Mouse (Mus musculus) spleen, postnatal 14 days (tissue): ENCODE measurements around the gene Prps1.
A peak's percentile ranks its signal among the peaks of the same experiment; 100 is the strongest.
"Not testable (repeated sequence)": the region's sequence is repeated elsewhere in the genome, so short reads cannot be mapped to it uniquely, and the experiment has no call there.

Source experiments
- DNase-seq, 2 experiments: peaks; one replicate each; pipeline ENCODE4 v3.0.0; 2021 to 2022; ENCODE audit warnings: low spot score in 2 of 2

Gene Prps1

DNA sequence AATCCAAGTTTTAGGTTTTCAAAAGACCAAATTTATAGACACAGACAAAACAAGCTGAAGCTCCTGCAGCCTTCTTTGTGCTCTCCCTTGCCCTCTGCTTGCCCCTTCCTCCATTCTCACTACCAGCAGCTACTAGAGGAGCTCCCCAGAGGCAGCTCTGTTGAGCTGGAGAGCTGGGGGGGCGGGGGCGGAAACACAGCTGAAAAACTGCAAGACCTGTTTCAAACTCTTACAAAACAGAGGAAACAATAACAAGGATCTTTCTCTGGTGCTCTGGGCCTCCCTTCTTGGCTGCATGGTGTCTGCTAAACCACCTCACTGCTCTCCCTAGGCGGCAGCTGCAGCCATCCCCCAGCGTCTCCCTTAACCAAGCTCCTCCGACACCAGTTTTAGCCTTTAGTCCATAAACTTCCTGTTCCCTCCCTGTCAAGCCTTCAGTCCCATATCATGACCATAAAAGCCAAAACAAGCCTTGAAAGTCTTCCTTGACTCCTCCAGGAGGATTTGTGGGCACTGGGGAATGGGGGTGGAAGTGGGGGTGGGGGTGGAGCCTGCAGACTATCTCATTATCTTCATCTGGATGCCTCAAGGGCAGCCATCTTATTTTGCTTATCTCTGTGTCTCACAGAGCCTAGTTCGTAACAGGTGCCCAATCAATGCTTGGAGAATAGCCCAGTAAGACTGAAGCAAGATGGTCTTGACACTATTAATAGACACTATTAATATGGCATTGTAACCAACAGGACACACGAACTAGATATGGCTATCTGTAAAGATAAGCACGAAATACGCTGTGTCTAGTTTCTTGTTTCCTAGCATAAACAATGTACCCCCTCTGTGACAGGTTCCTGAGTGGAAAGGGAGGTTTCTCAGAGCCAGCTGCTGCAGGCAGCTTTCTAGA, 45.2 kb downstream of the Prps1 start:
- DNase-seq: no peak

DNA sequence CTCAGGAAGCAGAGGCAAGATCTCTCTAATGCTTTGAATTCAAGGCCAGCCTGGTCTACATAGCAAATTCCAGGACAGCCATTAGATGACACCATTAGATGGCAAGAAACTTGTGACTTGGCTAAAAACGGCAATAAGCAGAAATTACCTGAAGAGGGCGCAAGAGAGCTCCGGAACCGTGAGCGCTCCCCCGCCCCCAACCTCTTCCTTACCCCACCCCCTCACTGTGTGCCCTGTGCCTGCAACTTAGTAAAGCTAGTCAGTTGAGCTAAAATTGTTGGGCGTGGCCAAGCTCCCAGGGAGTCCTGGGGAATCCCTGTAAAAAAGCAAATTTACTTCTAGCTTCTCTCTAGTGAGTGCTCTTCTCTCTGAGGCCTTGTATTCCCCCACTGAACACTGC, 47.5 kb downstream of the Prps1 start:
- DNase-seq: peak; percentile 47 to 60

DNA sequence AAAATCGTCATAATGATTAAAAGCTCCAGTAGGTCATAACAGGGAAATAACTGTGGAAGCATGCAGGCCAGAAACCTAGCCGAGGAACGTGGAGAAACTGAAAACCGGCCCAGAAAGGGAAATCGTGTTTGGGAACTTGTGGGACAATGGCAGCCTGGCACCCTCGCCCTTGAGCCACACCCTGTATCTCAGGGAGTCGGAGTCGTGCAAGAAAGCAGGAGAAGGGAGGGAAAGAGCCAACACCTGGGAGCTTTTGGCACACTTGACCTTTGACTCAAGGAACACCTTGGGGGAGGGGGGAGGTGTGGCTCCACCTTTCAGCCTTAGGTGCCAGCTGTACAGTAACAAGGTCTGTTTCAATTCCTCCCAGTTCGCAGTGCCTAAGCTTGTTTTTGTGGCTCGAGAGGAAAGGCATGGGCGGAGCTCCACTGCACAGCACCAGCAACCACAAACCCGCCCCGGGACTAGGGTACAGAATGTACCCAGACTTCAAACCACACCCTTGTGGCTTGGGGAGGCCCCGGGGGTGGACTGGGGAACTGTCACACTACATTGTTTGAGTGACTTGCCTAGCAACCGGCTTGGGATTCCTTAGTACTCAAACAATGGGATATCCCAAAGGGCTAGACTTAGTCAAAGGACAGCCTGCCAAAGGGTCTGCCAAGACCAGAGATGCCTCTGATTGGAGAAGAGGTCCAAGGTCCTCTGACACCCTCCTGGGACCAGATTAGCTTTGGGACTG, 49.3 kb downstream of the Prps1 start:
- DNase-seq: peak; percentile 59 to 69

DNA sequence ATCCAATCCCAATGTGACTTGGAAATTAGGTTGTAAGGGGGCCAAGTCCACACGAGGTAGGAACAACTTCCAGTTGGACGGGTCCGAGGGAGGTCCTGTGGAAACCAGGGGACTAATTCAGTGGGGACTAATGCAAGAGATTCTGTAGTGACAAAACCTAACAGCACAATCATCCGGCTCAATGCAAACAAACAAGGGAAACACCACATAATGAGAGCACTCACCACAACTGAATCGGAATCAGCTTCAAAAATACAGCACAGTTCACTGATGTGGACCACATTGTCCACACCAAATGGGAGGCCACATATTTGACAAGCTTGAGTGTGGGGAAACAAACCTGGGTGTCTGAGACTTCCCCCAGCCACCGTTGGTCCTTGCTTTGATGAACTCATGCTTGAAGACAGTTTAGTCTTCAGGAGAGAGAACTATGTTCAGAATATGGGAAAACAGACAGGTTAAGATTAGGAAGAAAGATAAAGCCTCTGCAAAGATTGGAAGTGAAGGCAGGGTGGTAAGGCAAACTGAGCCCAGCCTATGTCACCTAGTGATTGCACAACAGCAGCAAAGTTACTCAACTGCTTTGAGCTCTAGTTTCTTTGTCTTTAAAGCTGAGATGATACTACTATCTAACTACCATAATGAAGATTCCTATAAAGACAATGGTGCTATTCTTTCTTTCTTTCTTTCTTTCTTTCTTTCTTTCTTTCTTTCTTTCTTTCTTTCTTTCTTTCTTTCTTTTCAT, 50.2 kb downstream of the Prps1 start:
- DNase-seq: no peak

DNA sequence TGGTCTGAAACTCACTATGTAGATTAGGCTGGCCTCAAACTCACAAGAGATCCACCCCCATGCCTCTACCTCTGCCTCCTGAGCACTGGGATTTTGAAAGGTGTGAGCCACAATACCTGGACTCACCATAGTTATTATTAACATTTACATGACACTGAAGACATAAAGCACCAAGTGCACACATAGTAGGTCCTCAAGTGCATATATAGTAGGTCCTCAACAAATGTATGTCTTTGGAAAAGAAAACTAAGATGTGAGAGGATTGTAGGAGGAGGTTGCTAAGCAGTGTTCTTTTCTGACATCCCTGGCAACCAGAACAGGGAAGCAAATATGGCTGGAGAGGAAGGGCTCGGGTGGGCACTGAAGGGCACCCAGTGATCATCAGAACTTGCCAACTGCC, 51.0 kb downstream of the Prps1 start:
- no peak for DNase-seq

DNA sequence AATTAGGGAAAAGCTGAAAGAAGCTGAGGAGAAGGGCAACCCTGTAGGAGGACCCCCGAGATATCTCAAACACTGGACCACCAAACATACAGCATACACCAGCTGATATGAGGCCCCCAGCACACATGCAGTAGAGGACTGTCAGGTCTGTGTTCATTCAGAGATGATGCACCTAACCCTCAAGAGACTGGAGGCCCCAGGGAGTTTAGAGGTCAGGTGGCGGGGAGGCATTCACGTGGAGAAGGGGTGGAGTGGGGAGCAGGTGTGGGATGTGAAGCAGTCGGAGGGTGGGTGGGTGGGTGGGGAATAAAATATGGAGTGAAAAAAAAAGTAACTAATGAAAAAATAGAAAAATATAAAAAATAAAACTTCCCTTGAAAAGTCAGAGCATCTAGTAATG, 52.4 kb downstream of the Prps1 start:
- not testable (repeated sequence) for DNase-seq

DNA sequence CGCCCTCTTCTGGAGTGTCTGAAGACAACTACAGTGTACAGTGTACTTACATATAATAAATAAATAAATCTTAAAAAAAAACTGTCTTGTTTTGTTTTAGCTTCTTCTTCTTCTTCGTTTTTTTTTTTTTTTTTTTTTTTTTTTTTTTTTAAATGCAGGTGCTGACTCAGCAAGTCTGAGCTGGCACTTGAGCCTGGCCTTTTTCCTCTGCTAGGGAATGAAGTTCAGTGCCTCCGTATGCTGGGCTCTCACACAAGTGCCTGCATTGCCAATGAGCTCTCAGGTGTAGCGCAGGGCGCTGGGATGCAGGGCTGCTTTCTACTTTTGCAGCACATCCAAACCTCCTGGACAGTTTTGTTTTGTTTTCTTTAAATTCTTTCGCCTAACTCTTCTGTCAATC, 53.4 kb downstream of the Prps1 start:
- DNase-seq: no peak

DNA sequence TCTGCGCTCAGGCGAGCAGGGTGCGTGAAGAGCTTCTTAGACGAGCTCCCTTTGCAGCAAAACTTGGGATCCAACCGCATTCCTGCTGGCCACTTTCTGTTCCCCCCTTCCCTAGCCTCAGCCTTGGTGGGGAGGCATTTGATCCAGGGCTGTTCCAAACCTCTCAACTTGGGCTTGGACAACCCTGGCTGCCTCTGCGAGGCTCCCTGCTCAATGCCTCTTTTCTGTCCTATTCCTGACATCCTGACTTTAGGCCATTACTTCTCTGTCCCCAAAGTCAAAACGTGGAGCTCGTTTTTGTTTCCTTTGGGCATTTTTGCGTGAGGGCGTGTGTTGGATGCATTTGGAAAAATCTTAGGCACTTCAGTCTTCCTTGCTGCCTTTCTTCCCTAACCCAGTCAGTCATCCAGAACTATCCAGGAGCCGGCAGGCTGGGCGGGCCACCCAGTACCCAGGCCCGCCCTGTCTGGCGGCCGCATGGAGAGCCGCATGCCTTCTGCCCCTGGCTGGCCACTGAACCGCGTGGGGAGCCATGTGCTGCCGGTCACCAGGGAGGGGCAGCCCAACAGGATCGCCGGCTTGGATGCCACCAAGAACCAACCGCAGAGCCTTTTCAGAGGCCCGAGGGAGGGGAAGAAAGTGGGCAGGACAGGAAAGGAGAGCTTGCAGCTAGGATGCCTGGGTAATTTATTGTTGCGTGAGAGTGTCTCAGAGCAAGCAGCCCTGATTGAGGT, 54.5 kb downstream of the Prps1 start:
- peak in 1 of 2 experiments; percentile 32 for DNase-seq

DNA sequence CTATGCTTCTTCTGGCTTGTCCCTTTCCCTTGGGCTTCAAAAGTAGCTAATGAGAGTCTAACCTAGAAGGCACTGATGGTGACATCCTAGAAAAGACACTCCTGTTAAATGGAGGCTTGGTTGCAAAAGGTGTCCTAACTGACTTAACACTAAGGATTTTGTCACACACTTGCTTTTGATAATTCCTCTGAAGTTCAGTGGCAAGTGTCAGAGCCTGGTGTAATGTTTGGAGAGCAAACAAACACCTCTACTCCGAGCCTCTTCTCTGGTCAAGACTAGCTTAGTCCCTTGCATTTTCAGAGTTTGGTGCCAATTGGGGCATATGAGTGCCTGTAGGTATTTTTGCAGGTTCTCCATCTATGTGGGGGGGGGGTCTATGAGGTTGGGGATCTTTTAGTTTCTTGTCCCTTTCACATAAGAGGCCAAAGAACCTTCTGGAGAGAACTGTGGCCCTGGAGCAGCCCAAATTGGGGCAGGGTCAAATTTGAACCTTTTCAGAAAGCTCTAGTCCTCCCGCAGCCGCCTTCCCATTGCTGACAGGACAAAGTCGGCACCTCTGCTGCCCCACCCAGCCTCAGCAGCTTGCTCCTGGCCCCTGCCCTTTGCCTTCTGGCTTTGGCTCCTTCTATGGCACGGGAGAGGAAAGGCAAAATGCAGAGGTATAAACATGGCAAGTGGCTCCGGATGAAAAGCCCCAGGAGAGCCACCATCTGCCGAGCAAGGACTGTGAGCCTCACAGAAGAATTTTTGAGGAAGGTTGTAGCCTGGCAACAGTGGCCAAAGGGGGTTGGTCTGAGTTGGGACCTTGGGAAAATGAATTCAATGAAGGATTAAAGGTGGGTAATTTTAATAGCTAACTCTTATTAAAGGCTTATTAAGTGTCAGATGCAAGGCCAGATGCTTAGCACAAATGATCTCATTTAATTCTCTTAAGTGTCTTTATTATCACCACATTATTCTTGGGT, 55.6 kb downstream of the Prps1 start:
- no peak for DNase-seq

DNA sequence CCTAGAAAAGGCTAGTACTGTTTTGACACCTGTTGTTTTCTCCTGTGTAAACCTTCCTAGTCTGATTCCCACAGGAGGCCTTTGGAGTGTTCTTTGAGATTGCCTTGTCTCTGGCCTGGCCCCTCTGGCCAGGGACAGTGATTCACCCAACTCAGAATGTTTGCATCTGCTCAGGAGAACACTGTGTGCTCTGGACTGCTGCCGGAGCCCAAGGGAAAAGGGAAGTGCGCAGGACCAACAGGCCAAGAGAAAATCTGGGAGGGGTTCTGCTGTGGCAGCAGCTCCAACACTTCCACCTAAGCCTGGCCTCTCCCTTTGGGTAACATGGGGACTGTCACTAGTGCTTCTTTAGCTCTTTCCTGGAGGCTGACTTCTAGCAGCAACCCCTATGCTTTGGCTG, 57.0 kb downstream of the Prps1 start:
- no peak for DNase-seq

DNA sequence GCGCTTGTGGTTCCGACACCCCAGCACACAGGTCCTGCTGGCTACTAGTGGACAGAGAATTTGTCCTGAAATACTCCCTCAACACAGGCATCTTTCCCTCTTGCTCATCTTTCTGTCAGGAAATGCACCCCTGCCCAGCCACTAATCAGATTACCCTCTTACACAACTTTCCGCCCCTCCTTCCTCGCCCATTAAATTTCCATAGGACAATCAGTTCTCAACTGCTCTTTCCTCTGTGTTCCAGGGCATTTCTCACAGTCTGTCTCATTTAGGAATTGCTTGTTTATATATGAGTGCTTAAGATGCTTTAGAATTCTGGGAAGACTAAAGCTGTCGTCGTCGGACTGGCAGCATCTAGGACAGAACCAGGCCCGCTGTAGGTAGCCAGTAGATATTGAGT, 61.9 kb downstream of the Prps1 start:
- DNase-seq: no peak

DNA sequence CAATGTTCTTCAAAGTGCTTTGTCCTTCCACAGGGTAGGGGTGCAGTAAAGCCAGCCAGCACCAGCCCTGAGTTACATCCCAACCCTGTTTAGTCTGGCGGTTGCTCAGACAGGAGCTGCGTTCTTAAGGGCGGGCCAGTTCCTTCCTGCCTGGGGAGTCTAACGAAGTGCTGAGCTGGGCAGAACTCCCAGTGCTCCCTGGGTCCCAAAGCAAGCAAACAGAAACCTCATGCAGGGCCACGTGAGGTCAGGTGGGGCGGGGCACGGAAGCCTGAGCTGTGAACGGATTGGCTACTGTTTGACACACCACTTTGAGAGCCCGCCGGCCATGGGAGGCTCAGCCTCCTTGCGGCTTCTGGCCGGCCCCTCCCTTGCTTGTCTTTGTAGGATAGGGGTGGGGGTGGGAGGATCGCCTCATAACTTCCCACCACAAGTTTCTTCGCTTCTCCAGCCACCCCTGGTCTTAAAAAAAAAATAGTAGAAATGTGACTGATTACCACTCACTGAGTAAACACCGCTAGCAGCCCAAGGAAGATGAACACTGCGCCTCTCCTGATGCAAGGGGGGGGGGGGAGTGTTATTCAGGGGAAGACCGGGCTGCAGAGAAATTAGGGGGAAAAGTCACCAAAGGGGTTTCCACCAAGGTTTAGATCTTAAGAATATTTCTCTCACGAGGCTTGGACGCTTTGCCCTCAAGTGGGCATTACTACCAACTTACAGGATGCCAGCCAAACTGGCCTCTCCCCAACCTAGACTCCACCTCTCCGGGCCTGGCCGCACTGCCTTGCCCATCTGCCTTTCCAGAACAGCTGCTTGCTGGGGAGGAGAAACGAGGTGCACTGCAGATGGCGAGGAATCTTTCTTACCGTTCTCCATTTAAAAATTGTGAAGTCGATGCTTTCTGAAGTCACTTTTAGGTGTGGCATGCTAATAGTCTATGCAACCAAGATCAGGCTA, 64.0 kb downstream of the Prps1 start:
- peak; percentile 58 to 70 for DNase-seq

DNA sequence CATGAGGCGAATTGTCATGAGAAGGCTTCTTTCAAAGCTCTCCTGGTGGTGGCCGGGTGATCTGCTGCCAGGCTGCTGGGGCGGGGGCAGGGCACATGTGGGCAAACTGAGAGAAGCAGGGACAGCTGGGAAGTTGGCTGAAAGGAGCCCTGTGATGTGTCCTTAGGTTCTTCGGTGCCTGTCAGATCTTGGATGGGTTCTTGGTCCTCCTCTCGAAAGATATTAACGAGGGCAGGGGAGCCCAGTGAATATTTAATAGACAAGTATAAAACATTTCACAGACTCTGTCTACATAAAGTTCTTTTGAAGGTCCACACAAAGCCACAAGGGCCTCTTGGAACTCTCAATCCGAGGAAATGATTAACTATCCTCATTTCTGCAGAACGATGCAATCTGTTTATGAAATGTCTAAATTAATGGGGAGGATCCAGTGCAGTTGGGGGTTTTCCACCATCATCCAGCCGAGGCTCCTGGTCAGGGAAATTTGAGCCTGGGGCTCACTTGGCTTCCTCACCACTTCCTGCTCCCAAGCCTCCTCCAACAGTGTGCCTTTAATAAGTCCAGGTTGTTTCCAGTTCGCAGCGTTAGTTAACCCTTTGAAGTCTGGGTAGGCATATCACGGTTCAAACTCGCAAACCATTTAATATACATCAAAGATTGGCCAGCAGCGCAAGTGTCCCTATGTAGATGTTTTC, 65.8 kb downstream of the Prps1 start:
- DNase-seq: no peak

DNA sequence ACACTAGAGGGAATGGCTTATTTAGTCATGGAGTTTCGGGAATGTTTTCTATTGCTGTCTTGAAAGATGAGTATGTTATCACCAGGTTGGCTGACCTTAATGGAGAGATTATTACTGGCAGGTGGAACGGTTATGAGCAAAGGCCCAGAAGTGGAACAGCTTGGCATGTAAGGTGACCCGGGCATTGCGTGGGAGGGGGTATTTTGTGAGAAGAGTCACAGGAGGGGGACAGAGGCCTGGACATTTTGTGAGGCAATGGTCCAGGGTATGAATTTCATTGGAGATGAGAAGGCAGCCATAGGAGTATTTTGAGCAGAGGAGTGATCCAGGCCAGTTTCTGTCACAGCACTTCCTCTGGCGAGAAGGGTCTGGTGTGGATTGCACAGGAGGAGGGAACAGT, 67.8 kb downstream of the Prps1 start:
- DNase-seq: no peak
